Mouse (Mus musculus): Measurements from ENCODE around the gene Ugt1a9.
"Not testable (repeated sequence)": the region's sequence is repeated elsewhere in the genome, so short reads cannot be mapped to it uniquely, and the experiment has no call there.

GRCm38 (mm10) chr1:88225301-88225700 lies 154.7 kb downstream of the Ugt1a9 start:
- TF ChIP-seq CTCF (IDR thresholded peaks at IDR 0.05; ENCODE audit: control insufficient read depth, insufficient read depth, low read length); POLR2A (IDR thresholded peaks at IDR 0.05; ENCODE audit: borderline replicate concordance, control insufficient read depth, low read depth, low read length): not testable (repeated sequence)
